Mouse (Mus musculus) liver, adult 2 months (tissue): Measurements from ENCODE around the gene Bik. TPM values are rescaled to one million over a fixed set of nuclear protein-coding genes. Genes with fewer than 3 reads are reported as not detected.

Experiments
- DNase-seq: peaks from one replicate; pipeline ENCODE4 v3.0.0-alpha.2; 2011; ENCODE audit warnings: low read depth, low spot score; ENCODE audit errors: extremely low read depth
- H3K27ac ChIP-seq: fragments of 200-500 bp; replicated peaks from 2 replicates; pipeline ENCODE4 v1.5.1; 2012; ENCODE audit warnings: low read depth, mild to moderate bottlenecking, control low read depth, inconsistent platforms, low read length; ENCODE audit not compliant: insufficient read depth
- H3K27me3 ChIP-seq: fragments of 200-500 bp; 2 replicates; pipeline ENCODE4 v1.6.1; 2012; ENCODE audit warnings: mild to moderate bottlenecking, moderate library complexity, low read length, inconsistent platforms; ENCODE audit not compliant: control insufficient read depth, insufficient read depth
- H3K36me3 ChIP-seq: fragments of 200-500 bp; 2 replicates; pipeline ENCODE4 v1.6.1; 2012; ENCODE audit warnings: low read length, inconsistent platforms; ENCODE audit not compliant: control insufficient read depth, insufficient read depth
- H3K4me1 ChIP-seq: fragments of 200-500 bp; 2 replicates; pipeline ENCODE4 v1.6.1; 2011; ENCODE audit warnings: low read length; ENCODE audit not compliant: control insufficient read depth, insufficient read depth
- H3K4me3 ChIP-seq: fragments of 200-500 bp; 2 replicates; pipeline ENCODE4 v1.5.1; 2011; ENCODE audit warnings: low read depth, mild to moderate bottlenecking, control low read depth, low read length, moderate library complexity; ENCODE audit not compliant: insufficient read depth
- H3K79me2 ChIP-seq: fragments of 200-500 bp; 2 replicates; pipeline ENCODE4 v1.6.1; 2012; ENCODE audit warnings: inconsistent platforms, mild to moderate bottlenecking, low read length, moderate library complexity; ENCODE audit not compliant: control insufficient read depth, insufficient read depth
- H3K9ac ChIP-seq: fragments of 200-500 bp; 2 replicates; pipeline ENCODE4 v1.6.1; 2012; ENCODE audit warnings: low read depth, mild to moderate bottlenecking, control low read depth, inconsistent platforms, low read length
- CTCF ChIP-seq: fragments of 200-500 bp; IDR thresholded peaks from 2 replicates; pipeline ENCODE4 v1.5.1; 2011; ENCODE audit warnings: low read depth, low read length, control low read depth
- POLR2A ChIP-seq: fragments of 200-500 bp; IDR thresholded peaks from 2 replicates; pipeline ENCODE4 v1.6.1; 2011; ENCODE audit warnings: low read length, control low read depth; ENCODE audit not compliant: insufficient read depth; ENCODE audit errors: extremely low read depth
- WGBS: fragments of 180-500 bp; shearing (Covaris S2); methylation state at CpG from one replicate; pipeline ENCODE4 v1.1.7; 2018; 5-methylcytosine and 5-hydroxymethylcytosine counted together
- polyA plus RNA-seq: library from polyadenylated mRNA; depleted of rRNA; stranded (reverse); fragments of >200 nt; gene quantifications from 2 replicates; pipeline ENCODE4 v1.2.3, GENCODE M21; 2012; rRNA removed
- total RNA-seq: library from RNA; depleted of rRNA; stranded (reverse); fragments of >200 nt; gene quantifications from 2 replicates; pipeline ENCODE4 v1.2.3, GENCODE M21; 2014; rRNA removed

Bik gene
- total RNA-seq, result 7.0 and 9.3 TPM in 2 replicates
- 6.3 and 7.8 TPM in 2 replicates for polyA plus RNA-seq

- Histone ChIP-seq H3K36me3 (no peaks in the 10 kb centered on the region), H3K4me1 (peaks cover 39% of the 10 kb centered on the region), H3K27ac (peak within 1 kb of the TSS; percentile 77), H3K4me3 (peak within 1 kb of the TSS; percentile 76), H3K27me3 (no peaks in the 10 kb centered on the region), H3K9ac (peak within 1 kb of the TSS; percentile 85), H3K79me2 (peaks cover 12% of the 10 kb centered on the region)
- no peak for TF ChIP-seq CTCF
- TF ChIP-seq POLR2A, result peak; percentile 89
- under 1% methylated on average over 45 of the region's 45 CpGs for WGBS
- DNase-seq, result peak; percentile 57
These were observed at the start of gene Bik for GRCm38 (mm10) chr15:83526424-83527091. TSS of gene Bik (plus strand) at chr15:83526862.

GRCm38 (mm10) chr15:83478096-83478495, 48.6 kb upstream of the Bik start:
- WGBS, result 69% methylated on average over 3 of the region's 3 CpGs
- H3K27me3 ChIP-seq, result no peaks in the 10 kb centered on the region
- H3K27ac ChIP-seq, result no peak overlapping the region
- H3K4me3 ChIP-seq, result no peak overlapping the region
- no peak for TF ChIP-seq POLR2A
- H3K36me3 ChIP-seq, result no peaks in the 10 kb centered on the region
- no peak for DNase-seq
- no peak overlapping the region for H3K9ac ChIP-seq
- no peaks in the 10 kb centered on the region for H3K4me1 ChIP-seq
- H3K79me2 ChIP-seq, result no peaks in the 10 kb centered on the region

- Histone ChIP-seq H3K27me3 (no peaks in the 10 kb centered on the region), H3K27ac (no peak overlapping the region), H3K36me3 (no peaks in the 10 kb centered on the region), H3K4me1 (no peaks in the 10 kb centered on the region), H3K9ac (no peak overlapping the region), H3K4me3 (no peak overlapping the region), H3K79me2 (no peaks in the 10 kb centered on the region)
- 91% methylated on average over 4 of the region's 4 CpGs for WGBS
- TF ChIP-seq POLR2A (no peak), CTCF (no peak)
- no peak for DNase-seq
These were observed 46.8 kb upstream of the Bik start for GRCm38 (mm10) chr15:83479818-83480217.

- Histone ChIP-seq H3K4me1 (no peaks in the 10 kb centered on the region), H3K9ac (no peak overlapping the region), H3K79me2 (no peaks in the 10 kb centered on the region), H3K4me3 (no peak overlapping the region), H3K36me3 (no peaks in the 10 kb centered on the region), H3K27me3 (no peaks in the 10 kb centered on the region), H3K27ac (no peak overlapping the region)
- no peak for DNase-seq
- TF ChIP-seq CTCF (no peak), POLR2A (no peak)
- WGBS, result 65% methylated on average over 10 of the region's 10 CpGs
These were observed 45.4 kb upstream of the Bik start for GRCm38 (mm10) chr15:83481236-83481780.

- no peaks in the 10 kb centered on the region for H3K27me3 ChIP-seq
- no peak overlapping the region for H3K9ac ChIP-seq
These were observed 43.9 kb upstream of the Bik start for GRCm38 (mm10) chr15:83482645-83483224.

GRCm38 (mm10) chr15:83483482-83483881, 43.2 kb upstream of the Bik start:
- Histone ChIP-seq H3K36me3 (no peaks in the 10 kb centered on the region), H3K27me3 (no peaks in the 10 kb centered on the region), H3K4me3 (no peak overlapping the region), H3K27ac (no peak overlapping the region), H3K79me2 (no peaks in the 10 kb centered on the region), H3K9ac (no peak overlapping the region), H3K4me1 (no peaks in the 10 kb centered on the region)
- TF ChIP-seq CTCF (peak; percentile 55; the same call in 1 of the 2 replicates), POLR2A (no peak)
- peak; percentile 34 for DNase-seq
- WGBS, result 58% methylated on average over 2 of the region's 2 CpGs

More at GRCm38 (mm10) chr15:83482645-83483224, 43.9 kb upstream of the Bik start:
- DNase-seq, result no peak
- H3K79me2 ChIP-seq, result no peaks in the 10 kb centered on the region
- TF ChIP-seq POLR2A (no peak), CTCF (no peak)
- no peaks in the 10 kb centered on the region for H3K4me1 ChIP-seq
- no peaks in the 10 kb centered on the region for H3K36me3 ChIP-seq
- no peak overlapping the region for H3K27ac ChIP-seq
- 84% methylated on average over 8 of the region's 8 CpGs for WGBS
- no peak overlapping the region for H3K4me3 ChIP-seq
